Mouse (Mus musculus) lung, adult 2 months (tissue): ENCODE results near the gene Snrpd3.

ENCODE experiments used
- CTCF ChIP-seq: fragments of 200-500 bp; IDR thresholded peaks from 2 replicates; pipeline ENCODE4 v1.5.1; 2011; ENCODE audit warnings: mild to moderate bottlenecking, low read length, control low read depth; ENCODE audit not compliant: insufficient read depth
- POLR2A ChIP-seq: fragments of 200-500 bp; IDR thresholded peaks from 2 replicates; pipeline ENCODE4 v1.6.1; 2011; ENCODE audit warnings: low read depth, mild to moderate bottlenecking, control low read depth, low read length, borderline replicate concordance; ENCODE audit errors: extremely low read depth

DNA sequence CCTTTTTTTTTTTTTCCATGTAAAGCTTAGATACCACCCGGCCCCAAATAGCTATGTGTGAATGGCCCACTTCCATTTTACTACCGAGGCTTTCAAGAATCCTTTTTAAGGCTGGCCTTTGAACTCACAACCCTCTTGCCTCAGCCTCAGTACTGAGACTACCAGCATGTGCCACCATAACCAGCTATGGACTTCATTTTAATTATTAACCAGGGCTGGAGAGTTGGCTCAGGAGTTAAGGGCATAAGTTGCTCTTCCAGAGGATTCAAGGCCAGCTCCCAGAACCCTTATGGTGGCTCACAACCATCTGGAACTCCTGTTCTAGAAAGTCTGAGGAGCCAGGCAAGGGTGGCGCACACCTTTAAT is 12.2 kb upstream of the Snrpd3 start:
- TF ChIP-seq CTCF (no peak), POLR2A (no peak)
